Mouse (Mus musculus) CD4-positive helper T cell, adult 2 months (primary cell): ENCODE data around the gene Ptrh1.

Experiments
- DNase-seq: peaks from one replicate; pipeline ENCODE4 v3.0.0-alpha.2; 2012; ENCODE audit warnings: low read depth, missing footprints, low spot score

Gene Ptrh1

DNA sequence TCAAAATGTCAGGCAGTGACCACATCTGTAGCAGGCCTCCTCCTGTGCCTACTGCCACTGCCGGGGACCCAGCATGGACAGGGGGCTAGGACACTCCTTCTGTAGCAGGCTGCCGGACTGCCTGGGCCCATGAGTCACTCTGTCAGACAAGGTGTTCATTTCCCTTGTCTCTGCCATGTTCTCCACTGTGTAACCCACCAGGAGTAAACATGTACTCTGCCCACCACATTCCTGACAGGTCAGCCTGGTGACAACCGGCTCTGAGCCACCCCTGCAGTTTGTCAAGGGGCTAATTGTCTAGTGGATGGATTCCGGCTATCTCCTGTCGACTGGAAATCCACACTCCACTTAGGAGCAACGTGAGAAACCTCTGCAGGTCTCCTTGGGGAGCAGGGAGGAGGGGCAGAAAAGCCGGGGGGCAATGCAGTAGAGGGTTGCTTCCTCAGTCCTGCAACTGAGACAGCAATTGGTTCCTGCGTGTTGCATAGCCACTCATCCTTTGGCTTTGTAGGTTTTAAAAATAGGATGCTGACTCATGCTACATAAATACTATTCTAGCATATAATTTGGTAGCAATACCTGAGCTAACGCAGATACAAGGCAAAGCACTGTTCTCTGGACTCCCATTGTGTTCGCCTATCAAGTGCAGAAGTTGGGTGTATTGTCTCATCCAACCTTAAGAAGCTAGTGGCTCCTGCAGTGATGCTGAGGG, 22.8 kb downstream of the Ptrh1 start:
- no peak for DNase-seq

DNA sequence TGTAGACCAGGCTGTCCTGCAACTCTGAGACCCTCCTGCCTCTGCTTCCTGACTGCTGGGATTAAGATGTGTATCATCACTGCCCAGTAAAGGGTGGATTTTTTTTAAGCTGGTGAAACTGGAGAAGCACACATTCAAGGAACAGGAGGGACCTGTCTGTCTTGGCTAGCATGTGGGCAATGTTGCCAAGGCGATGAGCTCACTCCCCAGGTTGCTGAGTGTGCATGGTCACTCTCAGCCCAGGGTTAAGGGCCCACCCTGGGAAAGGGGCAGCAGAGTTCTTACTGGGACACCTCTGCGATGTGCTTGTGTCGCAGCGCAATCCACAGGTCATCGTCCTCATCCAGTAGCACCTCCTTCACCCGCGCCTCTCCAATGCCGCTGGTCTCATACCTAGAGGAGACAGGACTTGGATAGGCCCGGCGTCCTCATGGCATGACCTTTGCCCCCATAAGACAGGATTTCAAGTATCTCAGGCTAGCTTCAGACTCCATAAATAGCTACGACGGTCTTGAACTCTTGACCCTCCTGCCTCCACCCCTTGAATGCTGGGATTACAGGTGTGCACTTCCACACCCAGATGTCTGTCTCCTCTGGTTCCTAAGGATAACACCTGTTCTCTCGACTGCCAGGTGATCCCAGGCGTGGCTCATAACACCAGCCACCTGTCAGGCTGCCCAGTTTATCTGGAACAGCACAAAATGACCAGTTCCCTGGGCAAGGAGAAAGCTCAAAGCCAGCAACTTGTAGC, 33.4 kb downstream of the Ptrh1 start:
- no peak for DNase-seq

DNA sequence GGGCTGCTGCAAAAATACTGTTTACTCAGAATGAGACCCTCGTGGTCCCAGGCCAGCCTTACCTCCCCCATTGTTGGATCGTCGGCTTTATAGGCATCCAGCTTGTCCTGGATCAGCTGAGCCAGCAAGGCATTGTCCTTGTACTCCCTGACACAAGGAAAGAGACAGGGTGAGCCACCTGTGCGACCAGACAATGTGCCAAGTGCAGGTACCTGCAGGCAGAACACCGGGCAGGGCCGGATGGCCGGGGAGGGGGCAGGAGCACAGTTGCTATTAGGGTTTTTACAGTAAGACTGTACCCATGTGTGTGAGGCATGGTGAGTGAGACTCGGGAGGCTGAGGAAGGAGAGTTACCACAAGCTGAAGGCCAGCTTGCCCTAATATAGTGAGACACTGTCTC, 36.4 kb downstream of the Ptrh1 start:
- DNase-seq = no peak

DNA sequence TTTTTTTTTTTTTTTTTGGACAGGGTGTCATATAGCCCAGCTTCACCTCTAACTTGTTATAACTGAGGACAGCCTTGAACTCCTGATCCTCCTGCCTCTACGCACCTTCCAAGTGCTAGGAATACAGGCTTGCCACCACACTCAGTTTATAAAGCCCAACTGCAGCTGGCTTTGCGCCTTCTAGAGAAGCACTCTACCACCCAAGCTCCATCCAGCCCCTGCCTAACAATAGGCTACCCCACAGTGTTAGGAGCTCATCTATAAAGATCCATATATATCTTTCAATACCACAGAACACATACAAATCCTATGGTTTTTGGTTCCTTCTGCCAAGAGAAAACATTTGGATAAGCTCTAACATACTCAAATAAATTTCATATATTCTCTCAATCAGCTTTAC, 40.9 kb downstream of the Ptrh1 start:
- DNase-seq = no peak

DNA sequence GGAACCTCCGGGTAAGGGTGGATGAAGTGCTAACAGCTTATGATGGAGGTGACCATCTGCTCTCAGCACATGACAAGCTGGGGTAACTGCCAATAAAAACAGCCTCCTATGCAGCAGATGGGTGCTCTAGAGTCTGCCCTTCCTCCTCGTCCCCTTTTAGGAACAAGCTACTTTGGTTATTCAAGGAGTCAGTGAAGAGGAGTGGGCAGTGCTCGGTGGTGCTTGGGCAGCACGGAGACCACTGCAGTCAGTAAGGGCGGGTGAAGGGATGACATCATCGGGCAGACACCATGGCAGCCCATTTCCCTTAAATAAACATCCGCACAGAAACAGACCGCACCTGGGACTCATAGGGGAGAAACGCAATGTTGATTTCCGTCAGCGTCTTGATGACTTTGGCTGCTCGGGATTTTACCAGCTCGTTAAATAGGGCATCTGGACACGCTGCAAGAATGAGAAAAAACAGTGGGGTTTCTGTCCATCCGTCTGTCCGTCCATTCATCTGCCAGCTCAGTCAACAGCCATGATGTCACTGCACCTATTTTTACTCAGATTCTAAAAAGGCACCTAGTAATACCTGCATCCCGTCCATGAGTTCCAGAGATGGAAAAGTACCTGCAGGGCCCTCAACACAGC, 41.5 kb downstream of the Ptrh1 start:
- DNase-seq = no peak

DNA sequence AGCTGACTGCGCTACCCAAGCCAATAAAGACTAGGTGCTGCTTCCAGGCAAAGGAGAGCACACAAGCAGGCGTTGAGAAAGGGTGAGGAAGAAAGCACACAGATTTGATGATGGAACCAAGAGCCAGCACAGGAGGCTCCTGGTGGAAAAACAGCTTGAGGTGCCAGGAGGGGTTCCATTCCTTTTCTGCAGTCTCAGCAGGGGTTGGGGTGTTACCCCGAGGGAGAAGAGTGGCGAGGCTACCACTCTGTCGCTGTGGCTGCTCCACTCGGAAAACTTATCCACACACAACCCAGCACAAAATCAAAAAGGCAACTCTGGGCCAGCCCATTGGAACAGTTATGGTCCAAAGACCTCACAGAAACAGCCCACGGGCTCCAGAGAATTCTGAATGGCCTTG, 42.0 kb downstream of the Ptrh1 start:
- no peak for DNase-seq

DNA sequence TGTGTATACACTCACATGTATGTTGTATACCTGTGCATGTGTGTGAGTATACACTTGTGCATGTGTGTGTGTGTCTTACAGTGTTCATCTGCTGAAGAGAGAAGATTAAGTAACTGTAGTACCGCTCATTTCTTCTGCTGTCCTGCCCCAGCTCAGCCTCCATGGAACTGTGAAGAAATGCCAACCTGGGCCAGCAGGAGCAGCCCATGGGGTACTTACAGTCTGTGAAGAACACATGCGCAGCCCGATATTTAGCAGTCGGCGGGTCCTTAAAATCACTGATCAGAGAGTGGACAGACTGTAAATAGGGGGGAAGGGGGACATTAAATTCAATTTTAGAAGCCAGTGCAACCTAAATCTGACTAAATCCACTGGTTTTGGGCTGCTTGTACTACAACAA, 42.6 kb downstream of the Ptrh1 start:
- no peak for DNase-seq

DNA sequence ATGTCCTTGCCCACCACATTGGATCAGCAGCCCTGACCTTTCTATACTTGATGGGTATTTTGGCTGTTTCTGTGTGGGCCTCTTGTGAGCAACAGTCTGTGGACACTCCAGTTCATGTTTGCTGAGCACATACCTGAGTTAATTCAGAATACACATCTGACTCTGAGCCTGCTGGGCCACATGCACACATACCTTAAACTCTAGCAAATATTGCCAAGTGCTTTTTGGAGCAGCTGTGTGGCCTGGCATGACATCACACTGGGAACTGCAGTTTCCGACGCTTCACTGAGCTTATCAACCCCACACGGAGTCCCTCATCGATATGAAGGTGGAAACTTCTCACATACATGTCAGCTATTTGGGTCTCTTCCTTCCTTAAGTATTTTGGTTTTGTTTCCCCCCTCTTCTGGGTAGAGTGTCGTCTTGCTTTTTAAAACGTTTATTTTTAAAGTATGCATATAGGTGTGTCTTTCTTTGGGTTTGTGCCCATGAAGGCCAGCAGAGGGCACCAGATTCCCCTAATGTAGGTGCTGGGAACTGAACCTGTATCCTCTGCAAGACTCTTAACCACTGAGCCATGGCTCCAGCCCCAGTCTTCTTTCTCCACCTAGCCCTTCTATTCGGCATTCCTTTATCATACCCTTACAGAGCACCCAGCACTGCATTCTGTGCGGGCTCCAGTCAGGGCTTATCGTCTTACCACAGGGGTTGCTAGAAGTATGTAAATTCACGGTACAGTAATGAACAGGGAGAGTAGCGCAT, 45.6 kb downstream of the Ptrh1 start:
- DNase-seq = peak; percentile 63

DNA sequence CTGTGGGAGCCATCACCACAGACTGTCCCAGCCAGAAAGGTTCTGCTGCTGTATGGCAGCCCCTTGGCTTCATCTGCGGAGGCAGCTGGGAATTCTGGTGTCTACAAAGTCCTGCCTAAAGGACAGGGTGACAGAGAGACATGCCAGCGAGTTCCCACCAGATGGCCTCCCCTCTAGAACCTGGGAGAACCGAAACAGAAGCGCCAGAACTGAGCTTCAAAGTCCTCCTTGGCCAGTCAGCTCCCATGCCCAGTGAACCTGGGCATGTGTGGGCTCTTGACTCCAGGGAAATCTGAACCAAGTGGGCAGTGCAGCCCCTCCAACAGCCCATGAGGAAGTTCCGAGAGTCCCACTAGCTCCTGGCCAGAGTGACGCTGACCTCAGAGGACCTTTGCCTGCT, 47.1 kb downstream of the Ptrh1 start:
- DNase-seq = no peak

DNA sequence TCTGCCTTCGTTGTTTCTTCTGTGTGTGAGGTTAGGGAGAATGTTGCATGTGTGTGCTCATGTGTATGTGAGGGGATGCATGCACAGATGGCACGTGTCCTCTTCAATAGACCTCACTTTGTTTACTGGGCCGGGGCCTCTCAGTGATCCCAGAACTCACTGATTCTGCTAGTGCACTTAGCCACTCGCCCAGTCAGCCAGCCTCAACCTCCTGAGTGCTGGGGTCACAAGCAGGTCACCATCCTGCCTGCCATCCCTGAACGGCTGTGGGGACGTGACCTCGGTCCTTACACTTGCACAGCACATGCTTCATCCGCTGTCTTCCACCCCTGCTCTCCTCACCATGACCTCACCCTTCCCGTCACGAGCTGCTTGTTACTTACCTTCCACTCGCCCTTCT, 47.6 kb downstream of the Ptrh1 start:
- no peak for DNase-seq

DNA sequence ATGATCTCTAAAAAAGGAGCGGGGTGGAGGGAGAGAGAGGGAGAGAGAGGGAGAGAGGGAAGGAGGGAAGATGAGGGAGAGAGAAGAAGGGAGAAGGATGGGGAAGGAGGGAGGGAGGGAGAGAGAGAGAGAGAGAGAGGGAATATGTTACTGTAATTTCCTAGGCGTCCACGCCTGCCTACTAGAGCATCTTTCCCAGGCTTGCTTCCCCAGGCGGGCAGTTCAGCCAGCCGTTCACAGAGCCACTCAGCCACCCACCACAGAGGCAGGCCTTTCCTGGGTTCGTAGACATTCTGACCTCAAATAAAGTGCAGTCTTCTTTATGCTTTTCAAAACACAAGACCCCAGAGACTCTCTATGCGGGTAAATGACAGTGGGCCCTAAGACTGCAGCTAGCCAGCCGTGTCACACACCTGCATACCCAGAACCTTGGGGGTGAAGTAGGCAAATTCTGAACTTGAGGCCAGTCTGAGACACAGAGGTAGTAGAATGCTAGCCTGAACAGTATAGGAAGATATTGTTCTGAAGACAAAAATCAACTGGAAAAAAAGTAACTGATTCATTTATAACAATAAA, 48.1 kb downstream of the Ptrh1 start:
- no peak for DNase-seq

DNA sequence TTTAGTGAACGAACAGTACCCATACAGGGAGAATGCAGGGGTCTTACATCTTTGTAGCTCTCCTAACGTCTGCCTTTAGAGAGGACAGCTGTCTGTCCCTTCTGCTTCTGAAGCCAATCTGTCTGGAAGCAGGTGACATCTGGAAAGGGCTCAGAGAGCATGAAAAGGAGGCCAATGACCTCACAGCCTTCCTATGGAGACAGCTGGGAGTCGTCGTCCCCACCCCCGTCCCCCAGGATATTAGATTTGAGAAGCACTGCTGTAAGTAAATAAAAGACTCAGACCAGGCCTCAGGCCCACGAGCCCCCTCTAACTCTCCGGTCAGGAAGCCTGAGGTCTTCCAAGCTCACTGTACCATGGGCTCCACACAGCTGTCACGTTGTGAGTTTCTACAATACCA, 48.6 kb downstream of the Ptrh1 start:
- DNase-seq = no peak

DNA sequence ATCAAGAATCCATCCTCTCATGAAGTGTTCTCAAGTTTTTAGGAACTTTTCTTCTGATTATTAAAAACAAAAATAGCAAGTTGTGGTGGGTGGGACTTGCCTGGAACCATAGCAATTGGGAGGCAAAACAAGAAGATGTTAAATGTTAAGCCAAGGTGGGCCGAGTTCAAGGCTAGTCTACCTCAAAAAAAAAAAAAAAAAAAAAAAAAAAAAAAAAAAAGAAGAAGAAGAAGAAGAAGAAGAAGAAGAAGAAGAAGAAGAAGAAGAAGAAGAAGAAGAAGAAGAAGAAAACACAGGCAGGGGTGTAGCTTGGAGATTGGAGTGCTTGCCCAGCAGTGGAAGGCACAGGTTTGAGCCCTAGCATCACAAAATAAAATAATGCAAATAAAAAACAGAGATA, 49.2 kb downstream of the Ptrh1 start:
- DNase-seq = no peak

DNA sequence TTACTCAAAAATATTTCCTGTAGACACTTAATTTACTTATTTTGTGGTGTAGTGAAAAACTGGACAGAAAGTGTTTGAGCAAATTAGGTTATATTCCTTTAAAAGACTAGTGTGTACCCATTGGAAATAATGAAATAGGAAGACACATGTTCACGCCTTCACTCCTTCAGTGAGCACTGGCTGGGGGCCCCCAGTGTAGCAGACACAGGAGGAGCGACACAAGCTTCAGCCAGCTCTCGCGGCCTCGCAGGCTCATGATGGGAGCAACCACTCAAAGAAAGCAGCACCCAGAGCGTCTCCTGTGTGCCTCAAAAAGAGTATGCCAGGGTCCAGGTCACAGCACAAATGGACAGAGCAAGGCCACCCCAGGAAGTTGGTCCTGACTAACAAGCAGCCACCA, 50.2 kb downstream of the Ptrh1 start:
- no peak for DNase-seq
